Mouse (Mus musculus) adrenal gland, adult 18-20 months (tissue): ENCODE results near the gene Crygc. TPM values are rescaled to one million over a fixed set of nuclear protein-coding genes. Genes with fewer than 3 reads are reported as not detected.

Source experiments
- DNase-seq, 2 experiments: peaks; one replicate each; pipeline ENCODE4 v3.0.0; 2021 to 2022; ENCODE audit warnings: low spot score in 2 of 2
- long read RNA-seq, 2 experiments: library from polyadenylated mRNA; stranded (forward); transcript quantifications; one replicate each; pipeline ENCODE4 v2.0.0; 2021
- total RNA-seq, 2 experiments: library from RNA; stranded (reverse); gene quantifications; 1 replicate in 1 of 2; 2 replicates in 1 of 2; pipeline ENCODE4 v1.2.3; 2021

Crygc gene
- not detected for total RNA-seq
- long read RNA-seq, experiment 1 = 0 reads
- long read RNA-seq, experiment 2 = 0 reads

DNA sequence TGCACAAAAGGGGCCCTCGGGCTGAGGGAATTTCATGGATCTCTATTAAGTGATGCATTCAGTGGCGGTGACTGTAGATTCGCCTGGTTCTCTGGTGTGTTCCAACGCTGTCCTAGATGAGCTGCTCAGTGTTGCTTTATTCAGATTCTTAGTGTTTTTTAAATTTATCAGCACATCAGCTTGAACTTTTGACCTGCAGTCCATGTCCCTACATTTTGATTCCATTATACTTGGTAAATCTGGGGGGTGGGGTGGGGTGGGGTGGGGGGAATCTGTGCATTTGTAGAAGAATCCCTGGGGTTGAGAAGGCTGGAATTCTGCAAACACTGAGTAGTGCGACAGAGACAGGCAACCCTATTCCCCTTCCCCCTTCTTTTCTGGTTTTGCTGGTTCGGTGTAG, at the start of gene Crygc:
Gene Crygc, minus strand, starts transcription at position 101 of the 400 bp plus-strand sequence.
- DNase-seq = no peak

DNA sequence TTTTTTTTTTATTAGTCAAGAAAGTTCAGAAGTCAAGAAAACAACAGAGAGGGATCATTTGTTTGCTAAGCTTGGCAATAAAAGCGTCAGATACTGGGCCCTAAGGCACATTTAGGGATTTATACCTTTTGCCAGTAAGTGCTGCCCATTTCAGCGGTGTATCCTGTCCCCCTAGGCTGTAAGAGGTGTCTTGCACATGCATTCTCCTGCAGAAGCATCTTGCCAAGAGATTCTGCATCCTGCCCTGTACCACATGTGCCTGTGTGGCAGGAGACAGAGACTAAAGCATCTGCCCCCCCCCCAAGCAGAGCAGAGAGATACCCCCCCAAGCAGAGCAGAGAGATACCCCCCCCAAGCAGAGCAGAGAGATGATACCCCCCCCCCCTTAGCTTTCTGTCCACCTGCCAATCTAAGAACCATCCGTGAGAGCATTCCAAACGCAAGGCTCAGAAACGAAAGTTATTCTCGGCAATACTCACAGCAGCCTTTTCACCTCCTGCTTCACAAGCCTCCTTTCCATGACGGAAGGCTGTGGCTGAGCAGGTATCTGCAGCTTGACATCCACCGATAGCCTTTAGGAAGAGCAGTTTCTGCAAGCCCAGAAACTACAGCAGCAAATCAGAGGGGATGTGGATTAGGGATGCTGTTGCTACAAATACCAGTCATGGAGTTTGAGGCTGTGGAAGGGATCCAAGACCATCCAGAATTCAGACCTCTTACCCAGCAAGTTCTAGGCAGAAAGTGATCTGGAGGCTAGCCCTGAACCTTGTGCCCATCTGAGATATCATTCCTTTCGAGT, 49.3 kb upstream of the Crygc start, which contains the start of gene D630023F18Rik:
Gene D630023F18Rik, minus strand, starts transcription at position 641 of the 799 bp plus-strand sequence.
- no peak for DNase-seq

DNA sequence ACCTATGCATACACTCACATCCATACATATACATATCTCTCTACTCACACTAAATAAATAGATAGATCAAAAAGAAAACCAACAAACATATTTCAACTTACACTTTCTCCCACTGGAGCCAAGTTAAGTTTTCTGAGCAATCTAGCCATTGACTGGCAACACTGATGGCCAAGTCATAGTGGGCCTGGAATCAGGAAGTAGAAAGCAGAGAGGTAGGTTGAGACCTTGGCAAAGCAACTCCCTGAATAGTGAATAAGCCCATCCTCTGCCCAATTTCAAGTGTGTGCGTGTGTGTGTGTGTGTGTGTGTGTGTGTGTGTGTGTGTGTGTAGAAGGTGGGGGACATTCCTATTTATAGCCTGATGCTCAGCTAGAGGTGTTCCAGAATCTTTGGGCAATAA, 45.9 kb upstream of the Crygc start, which contains the start of gene Gm28845:
Gene Gm28845, minus strand, starts transcription at position 121 of the 400 bp plus-strand sequence.
- no peak for DNase-seq

DNA sequence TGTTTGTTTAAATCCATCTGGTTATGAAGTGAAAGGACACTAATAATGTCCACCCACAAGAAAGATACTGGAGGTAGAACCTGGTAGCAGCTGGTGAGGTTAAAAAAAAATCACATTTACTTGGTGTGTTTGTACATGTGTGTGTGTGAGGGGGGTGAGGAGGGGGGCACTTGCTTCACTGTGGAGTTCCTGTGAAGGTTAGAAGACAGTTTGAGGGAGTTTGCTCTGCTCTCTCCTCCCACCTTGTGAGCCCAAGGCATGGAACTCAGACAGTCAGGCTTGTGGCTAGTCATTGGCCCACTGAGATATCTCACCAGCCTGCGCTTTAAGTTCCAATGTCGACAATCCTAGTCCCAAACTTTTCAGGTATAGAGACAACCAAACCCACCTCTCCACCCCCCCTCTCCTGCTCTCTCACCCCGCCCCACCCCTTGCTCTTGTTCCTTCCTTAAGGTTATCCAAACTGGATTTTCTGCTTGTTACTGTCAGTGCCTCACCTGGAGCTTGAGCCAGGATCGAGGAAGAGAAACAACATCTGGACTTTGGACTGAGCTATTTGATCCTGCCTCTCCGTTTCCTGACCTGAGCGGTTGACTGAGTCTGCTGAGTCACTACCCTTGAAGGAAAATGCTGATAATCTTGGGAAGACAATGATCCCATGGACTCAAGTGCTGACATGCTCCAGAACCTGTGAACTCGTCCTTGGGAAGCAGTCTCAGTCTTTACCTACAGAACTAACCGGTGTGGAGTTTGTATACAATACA, 44.8 kb upstream of the Crygc start:
- DNase-seq = no peak

DNA sequence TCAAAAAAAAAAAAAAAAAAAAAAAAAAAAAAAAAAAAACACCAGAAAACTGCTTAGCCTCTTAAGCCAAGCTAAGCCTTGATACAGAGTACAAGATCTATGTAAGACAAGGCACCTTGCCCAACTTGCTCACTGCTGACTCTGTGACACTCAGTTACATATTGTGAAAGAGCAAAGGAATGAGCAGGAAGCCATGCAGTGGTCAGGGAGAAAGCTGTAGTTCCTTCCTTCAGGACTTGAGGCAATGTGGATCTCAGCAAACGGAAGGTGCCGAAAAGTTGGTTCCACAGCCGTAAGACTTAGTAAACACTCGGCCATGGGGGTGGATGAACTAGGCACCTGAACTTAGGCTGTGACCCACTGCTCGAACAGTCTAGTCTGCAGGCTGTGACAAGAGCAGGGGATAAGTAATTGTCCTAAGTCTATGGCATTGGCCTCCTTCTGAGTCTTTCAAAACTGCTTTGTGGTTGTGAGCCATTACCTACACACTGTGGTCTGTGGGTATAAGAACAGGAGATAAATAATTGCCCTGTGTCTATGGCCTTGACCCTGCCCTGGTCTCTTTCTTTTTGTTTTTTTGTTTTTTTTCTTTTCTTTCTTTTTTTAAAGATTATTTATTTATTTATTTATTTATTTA, 40.2 kb upstream of the Crygc start:
- DNase-seq = no peak

DNA sequence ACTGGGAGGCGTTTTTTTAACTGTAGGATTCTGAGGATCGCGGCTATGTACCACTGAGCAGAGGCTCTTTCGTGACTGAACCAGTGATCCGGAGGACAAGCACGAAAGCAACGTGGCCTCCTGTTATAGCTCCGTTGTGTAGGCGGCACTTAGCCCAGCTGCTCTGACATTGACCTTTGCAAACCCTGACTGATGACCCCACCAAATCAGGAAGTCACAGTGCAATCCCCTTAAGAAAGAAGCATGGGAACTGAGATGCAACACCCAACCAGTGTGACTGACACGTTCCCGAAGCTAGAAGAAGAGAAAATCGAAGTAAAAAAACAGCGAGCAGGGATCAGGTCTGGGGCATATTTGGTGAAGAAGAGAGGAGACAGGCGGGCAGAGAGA, 39.3 kb upstream of the Crygc start:
- DNase-seq = peak in 1 of 2 experiments; percentile 35

DNA sequence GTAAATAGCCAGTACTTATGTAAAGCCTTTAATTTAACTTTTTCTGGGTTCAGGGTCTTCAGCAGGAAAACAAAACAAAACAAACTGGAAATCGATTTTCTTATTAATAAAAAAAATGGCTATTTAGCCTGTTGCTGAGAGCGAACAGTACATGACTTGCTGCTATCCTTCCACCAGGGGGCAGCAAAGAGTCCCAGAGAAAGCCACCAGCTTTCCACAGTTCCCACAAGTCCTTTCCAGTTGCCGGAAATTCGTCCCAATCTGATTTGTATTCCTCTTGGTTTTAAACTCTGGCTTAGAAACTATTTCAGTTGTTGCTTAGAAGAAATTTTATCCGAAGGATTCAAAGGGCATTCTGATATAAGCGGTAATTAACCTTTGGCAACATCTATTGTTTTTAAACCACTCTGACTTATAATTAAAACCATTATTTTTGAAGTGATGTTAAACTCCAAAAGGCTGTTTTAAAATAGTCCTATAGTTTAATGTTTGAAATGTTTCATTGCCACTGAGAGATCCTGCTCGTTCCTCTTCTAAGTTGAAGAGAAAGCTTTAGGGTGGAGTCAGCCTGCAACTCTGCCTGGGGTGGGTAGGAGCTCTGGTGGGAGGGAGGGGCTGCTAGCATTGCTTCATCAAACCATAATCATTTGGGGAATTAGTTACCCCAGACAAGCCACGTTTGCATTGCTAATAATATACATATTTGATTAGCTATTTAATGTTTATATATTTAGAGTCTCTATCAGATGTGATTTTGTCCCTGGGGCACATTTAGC, 38.7 kb upstream of the Crygc start:
- DNase-seq = peak; percentile 66 to 72

DNA sequence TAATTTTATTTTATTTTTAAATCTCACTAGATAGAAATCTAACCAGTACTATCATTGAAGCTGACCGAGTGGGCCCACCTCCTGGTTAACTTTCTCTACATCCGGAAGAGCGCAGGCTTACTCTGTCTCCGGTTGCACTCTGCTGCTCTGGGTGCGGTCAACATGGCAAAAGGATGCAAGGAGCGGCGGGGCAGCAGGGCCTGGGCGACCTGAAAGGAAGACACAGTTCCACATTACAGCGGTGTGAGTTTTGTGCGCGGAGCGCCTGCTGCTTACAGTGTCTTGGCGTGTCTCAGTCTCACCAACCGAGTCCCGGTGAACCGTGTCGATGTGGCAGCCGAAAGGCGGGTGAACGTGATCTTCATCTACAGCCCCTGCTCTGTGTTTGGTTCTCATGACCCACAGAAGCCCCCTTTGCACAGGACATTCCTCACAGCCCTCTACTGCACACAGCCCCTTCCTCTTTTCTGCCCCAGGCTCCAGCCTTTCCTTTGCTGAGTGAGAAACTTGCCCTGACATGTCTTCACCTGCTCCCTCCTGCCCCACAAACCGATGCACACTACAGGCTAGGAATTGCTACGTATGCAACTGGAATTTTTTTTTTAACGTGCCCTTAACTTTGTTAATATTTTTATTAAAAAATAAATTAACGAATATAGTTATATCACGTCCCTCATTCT, 36.4 kb upstream of the Crygc start:
- DNase-seq = no peak

DNA sequence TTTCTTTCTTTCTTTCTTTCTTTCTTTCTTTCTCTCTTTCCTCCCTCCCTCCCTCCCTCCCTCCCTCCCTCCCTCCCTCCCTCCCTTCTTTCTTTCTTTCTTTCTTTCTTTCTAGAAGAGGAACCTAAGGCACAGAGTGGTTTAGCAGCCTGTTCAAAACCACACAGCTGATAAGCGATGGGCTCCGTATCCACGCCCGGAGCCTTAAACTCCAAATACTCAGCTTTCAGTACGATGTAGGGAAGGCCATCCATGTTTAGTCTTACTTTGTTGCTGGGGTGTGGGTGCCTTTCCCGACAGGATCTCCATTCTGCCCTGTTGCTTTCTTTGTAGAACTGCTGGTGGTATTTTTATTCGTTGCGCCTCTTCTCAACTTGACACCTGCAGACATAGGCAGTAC, 35.7 kb upstream of the Crygc start:
- no peak for DNase-seq

DNA sequence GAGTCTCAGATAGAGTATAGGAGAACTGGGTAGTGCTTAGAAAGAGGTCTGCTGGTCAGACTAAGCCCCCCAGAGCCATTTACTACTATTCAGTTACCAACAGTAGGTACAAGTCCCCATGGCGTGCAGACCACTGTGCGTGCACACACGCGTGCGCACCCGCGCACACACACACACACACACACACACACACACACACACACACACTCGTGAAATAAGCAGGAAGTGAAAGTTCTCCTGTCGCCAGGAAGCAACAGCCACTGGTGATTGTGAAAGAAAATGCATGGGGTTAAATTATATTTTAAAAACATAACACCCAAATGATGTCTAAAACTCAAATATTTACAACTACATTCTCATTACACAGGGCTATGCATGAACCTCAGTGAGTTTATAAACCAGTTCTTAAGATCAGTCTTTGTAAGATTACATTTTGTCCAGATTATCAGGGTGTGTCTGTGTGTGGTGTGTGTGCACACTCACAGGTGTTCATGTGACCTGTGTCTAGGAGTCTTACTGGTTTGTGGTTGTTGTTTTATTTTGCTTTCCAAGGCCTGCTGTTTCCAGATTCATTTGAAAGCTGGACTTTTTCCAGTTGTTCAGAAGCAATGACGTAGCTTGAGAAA, 34.3 kb upstream of the Crygc start:
- no peak for DNase-seq

DNA sequence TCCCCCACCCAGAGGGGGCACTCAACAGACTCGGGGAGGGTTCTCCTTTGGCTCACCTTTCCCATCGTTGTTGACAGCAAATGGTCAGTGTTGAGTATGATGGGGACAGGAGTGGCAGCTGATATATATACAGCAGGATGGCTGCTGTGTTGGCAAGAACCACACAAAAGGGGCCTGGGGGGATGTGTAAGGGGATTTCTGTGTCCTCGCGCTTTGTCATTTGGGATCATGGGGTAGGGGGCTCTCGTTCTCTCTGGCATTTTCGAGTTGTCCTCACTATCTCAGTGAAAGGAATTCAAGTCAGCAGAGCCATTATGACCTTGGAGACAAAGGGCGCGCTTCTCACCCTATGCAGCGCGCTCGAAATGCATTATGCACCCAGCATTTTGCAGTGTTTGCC, 29.8 kb upstream of the Crygc start, which contains the start of gene Cryga:
Gene Cryga, minus strand, starts transcription at position 101 of the 400 bp plus-strand sequence.
- no peak for DNase-seq

DNA sequence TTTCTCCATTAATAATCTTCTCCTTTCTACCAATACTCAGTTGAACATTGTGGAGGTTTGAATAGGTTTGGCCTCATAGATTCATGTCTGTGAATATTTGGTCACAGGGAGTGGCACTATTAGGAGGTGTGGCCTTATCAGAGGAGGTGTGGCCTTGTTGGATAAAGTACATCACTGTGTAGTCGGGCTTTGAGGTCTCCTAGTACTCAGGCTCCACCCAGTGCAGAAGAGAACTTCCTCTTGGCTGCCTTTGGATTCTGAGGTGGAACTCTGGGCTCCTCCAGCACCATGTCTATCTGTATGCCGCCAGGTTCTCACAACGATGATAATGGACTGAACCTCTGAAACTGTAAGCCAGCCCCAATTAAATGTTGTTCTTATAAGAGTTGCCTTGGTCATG, 23.5 kb upstream of the Crygc start:
- no peak for DNase-seq

DNA sequence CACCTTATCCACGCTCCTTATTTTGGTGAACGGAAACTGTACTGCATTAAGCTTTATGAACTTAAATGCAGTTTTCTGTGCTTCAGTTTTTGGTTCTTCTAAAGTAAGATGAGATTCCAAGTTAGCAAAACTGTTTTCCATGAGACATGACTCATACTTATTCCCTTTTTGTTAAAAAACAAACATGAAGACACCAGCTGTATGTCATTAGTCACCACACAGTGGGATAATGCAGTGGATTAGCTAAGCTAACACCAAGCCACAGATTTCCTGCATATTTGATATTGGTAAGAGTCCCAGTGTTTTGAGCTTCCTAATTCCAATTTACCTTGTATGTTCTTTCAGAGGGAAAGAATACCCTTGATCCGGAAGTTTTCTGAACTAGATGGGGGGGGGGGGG, 18.1 kb upstream of the Crygc start:
- DNase-seq = no peak

DNA sequence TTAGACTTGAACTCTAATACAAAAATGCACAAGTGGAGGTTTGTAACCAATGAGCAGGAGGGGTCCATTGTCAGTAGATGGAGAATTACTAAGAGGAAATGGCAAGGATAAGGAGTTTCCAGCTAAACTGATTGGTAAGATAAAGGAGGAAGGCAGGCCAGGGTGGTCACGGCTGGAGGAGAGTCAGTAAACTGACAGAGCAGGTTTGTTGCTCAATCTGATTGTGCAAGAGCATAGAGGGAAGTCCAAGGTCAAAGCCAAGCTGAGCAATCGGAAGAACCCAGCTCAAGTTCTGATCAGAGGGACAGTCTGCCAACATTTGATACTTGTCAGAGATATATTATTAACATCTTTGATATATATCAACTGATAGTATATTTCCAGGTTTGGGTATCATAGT, 16.9 kb upstream of the Crygc start:
- DNase-seq = peak in 1 of 2 experiments; percentile 47

DNA sequence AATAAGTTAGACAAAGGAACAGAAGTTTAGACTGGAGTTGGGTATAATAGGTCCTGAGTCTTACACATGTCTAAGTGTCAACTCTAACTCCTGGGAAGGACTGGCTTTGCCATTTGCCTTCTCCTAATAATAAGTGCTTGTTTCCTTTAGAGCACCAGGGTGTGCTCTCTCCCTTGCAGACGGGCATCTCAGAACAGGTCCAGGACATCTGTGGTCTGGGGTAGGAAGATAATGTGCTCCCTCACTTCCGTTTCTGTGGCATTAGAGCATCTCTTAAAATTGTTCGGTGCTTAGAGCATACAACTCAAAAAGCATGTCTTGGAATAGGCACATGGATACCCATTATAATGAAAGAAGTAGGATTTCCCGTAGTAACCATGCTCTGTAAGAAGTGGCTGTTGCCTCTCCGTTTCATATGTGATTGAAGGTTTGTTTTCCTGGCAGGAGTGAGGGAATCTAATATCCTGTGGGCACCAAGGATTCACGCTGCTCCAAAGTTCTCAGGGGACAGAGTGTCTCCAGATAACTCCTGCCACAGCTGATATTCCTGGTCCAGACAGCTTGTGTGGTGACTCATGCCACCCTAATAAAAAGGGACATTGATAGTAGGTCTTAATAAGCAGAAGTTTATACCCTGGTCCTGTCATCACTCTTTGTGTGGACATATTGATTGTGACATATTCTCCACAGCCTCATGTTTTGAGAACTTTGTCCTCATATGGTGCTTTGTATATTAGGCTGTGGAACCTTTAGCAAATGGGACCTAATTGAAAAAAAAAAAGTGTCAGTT, 15.3 kb upstream of the Crygc start:
- DNase-seq = no peak

DNA sequence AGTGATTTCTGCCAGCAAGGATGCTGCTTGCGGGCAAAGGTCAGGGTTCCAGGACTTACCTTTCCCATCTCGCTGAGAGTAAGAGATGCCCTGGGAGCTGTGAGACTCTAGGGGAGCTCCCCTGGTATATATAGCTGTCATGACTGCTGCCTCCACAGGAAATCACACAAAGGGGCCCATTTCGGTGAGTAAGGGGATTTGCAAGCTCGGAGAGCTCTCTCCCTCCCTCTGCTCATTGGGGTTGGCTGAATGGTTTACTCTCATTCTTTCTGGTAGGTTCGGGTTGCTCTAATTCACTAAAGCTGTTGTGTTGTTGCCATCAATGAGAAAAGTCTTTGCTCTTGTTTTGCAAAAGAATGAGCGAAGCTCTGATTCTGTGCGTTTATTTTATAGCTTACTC, 8.7 kb upstream of the Crygc start, which contains the start of gene Crygb:
Gene Crygb, minus strand, starts transcription at position 101 of the 400 bp plus-strand sequence.
- DNase-seq = no peak

DNA sequence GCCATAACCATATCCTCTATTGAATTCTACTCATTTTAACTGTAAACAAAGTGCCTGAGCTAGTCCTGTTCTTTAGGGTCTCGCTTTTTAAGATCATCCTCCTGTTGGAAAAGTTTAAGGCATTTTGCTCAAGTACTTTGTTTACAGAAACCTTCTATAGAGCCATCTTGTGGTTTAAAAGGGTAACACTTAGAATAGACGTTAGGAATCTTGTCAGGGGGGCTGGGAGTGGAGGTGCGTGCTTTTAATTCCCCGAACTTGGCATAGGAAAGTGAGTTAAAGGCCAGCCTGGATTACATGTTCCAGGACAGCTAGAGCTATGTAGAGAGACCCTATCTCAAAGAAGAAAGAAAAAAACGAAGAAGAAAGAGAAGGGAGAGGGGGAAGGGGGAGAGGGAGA, 2.1 kb upstream of the Crygc start:
- DNase-seq = no peak

DNA sequence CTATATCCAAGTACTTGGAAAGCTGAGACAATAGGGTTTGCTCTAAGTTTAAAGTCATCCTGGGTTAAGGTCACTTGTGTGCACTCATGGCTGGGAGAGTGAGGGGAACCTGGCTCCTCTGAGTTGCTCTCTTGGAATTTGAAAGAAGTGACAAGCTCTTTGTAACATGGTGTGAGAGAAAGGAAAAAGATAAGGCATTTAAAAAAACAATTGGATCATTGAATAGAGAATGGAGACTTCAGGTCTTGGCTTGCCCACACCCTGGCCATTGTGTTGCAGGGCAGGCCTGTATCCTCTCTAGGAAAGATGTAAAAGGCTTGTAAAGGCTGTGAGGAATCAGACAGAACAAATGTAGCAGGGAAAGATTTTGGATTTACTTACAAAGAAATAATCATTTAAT, 5.6 kb downstream of the Crygc start:
- DNase-seq = no peak

DNA sequence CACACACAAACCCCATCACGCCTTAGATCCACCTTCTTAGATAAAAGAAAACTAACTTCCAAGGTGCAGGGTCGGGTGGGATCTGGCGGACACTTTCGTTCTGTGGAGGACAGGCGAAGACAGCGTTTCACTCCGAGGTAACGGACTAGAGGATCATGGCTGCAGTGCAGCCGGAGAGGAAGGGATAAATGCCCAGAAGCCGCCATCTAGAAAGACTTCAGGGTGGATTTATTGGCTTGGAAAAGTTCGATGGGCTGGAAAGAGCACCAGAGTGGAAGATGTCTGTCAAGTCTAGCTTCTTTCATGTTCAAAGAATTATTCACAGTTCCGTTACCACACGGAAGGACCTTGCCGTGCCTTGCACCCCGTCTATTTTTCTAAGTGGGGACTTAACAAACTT, 9.3 kb downstream of the Crygc start:
- no peak for DNase-seq
